ENCODE assay signal across 8 mouse cellular contexts in genomic region chr11:88192595-88192994, GRCm38 (mm10). TPM values are rescaled to one million over a fixed set of nuclear protein-coding genes. Genes with fewer than 3 reads are reported as not detected.
DNase-seq lines count a peak whose midpoint lies in the region; ATAC-seq lines count a peak whose summit lies in the region.

No protein-coding gene starts in this region.

- peaks cover 28% of the 10 kb centered on the region for H3K27me3 ChIP-seq in hindbrain, embryonic 11.5 days (ENCODE audit: control insufficient read depth, insufficient read depth, low read length)
- peaks cover 35% of the 10 kb centered on the region for H3K27me3 ChIP-seq in hindbrain, embryonic 14.5 days (ENCODE audit: control insufficient read depth, insufficient read depth, low read length)
- peaks cover 25% of the 10 kb centered on the region for H3K27me3 ChIP-seq in limb, embryonic 11.5 days (ENCODE audit: control insufficient read depth, insufficient read depth, low read length)

- no peak overlapping the region for H3K27ac ChIP-seq in hindbrain, embryonic 11.5 days (ENCODE audit: low read depth, low read length)
- H3K27ac ChIP-seq in hindbrain, embryonic 14.5 days: no peak overlapping the region
- H3K27ac ChIP-seq in limb, embryonic 11.5 days (replicated peaks; ENCODE audit: low read depth, low read length): no peak overlapping the region

- DNase-seq in hindbrain, embryonic 11.5 days (ENCODE audit: low spot score): peak; percentile 43
- DNase-seq in hindbrain, embryonic 14.5 days (ENCODE audit: low spot score): no peak
- peak; percentile 45 for DNase-seq in CD4-positive helper T cell, adult 2 months (ENCODE audit: low read depth, low spot score)
- DNase-seq in R1 (ENCODE audit: low read depth, low spot score): peak; percentile 69
- no peak for DNase-seq in limb, embryonic 11.5 days (ENCODE audit: low spot score)
- DNase-seq in testis, postnatal 14 days (ENCODE audit: low spot score): no peak
- no peak for DNase-seq in layer of hippocampus, postnatal 36 days
- no peak for DNase-seq in cerebellum, adult 8-10 months

- H3K9me3 ChIP-seq in hindbrain, embryonic 11.5 days (ENCODE audit: control insufficient read depth, low read length): no peaks in the 10 kb centered on the region
- H3K9me3 ChIP-seq in hindbrain, embryonic 14.5 days (ENCODE audit: control insufficient read depth, low read length): no peaks in the 10 kb centered on the region
- no peaks in the 10 kb centered on the region for H3K9me3 ChIP-seq in limb, embryonic 11.5 days (ENCODE audit: control insufficient read depth, low read length)

- peaks cover 2% of the 10 kb centered on the region; the same call in 1 of the 2 replicates for H3K4me1 ChIP-seq in hindbrain, embryonic 11.5 days (replicated peaks; ENCODE audit: control insufficient read depth, insufficient read depth, low read length)
- peaks cover 18% of the 10 kb centered on the region for H3K4me1 ChIP-seq in hindbrain, embryonic 14.5 days (replicated peaks; ENCODE audit: control insufficient read depth, insufficient read depth, low read length)
- H3K4me1 ChIP-seq in limb, embryonic 11.5 days (ENCODE audit: control insufficient read depth, insufficient read depth, low read length): peaks cover 20% of the 10 kb centered on the region

- no peak for ATAC-seq in hindbrain, embryonic 11.5 days (ENCODE audit: low FRiP score)
- no peak for ATAC-seq in hindbrain, embryonic 14.5 days (ENCODE audit: low FRiP score)
- ATAC-seq in limb, embryonic 11.5 days (ENCODE audit: insufficient number of reproducible peaks, low FRiP score, low TSS enrichment, low read depth): 0 out of 2 replicates have a peak, but pooled peaks have one; percentile 13

- H3K4me3 ChIP-seq in hindbrain, embryonic 11.5 days (ENCODE audit: low read depth, low read length): no peak overlapping the region
- H3K4me3 ChIP-seq in hindbrain, embryonic 14.5 days (replicated peaks; ENCODE audit: low read length): no peak overlapping the region
- no peak overlapping the region for H3K4me3 ChIP-seq in limb, embryonic 11.5 days (ENCODE audit: low read depth, low read length)

- no peaks in the 10 kb centered on the region for H3K36me3 ChIP-seq in hindbrain, embryonic 11.5 days (ENCODE audit: control insufficient read depth, insufficient read depth, low read length)
- no peaks in the 10 kb centered on the region for H3K36me3 ChIP-seq in hindbrain, embryonic 14.5 days (replicated peaks; ENCODE audit: control insufficient read depth, insufficient read depth)
- H3K36me3 ChIP-seq in limb, embryonic 11.5 days (ENCODE audit: control insufficient read depth, insufficient read depth, low read length): no peaks in the 10 kb centered on the region

- WGBS in hindbrain, embryonic 11.5 days: 4% methylated on average over 4 of the region's 4 CpGs
- 21% methylated on average over 4 of the region's 4 CpGs for WGBS in hindbrain, embryonic 14.5 days
- WGBS in limb, embryonic 11.5 days: 6% methylated on average over 4 of the region's 4 CpGs

- no peak overlapping the region for H3K9ac ChIP-seq in hindbrain, embryonic 11.5 days (ENCODE audit: low read depth, low read length)
- no peak overlapping the region for H3K9ac ChIP-seq in hindbrain, embryonic 14.5 days
- no peak overlapping the region for H3K9ac ChIP-seq in limb, embryonic 11.5 days (ENCODE audit: low read length)

- no peak overlapping the region for H3K4me2 ChIP-seq in hindbrain, embryonic 11.5 days (replicated peaks; ENCODE audit: low read depth, low read length)
- H3K4me2 ChIP-seq in hindbrain, embryonic 14.5 days (replicated peaks): no peak overlapping the region
- H3K4me2 ChIP-seq in limb, embryonic 11.5 days (ENCODE audit: low read depth, severe bottlenecking): no peak overlapping the region

RNA-seq across cellular contexts. Expression of gene Mrps23, which starts 11.6 kb away (rescaled TPM):
- 83.2 and 84.5 TPM in 2 replicates for polyA plus RNA-seq in hindbrain, embryonic 11.5 days (2014; fragmentation: Nextera tagmentation; extraction: Ambion mirVana)
- 67.8 and 68.7 TPM in 2 replicates for polyA plus RNA-seq in hindbrain, embryonic 14.5 days (2014; fragmentation: Nextera tagmentation; extraction: Ambion mirVana)
- polyA plus RNA-seq in limb, embryonic 11.5 days (2014; fragmentation: Nextera tagmentation; extraction: Ambion mirVana): 59.3 and 60.4 TPM in 2 replicates
- total RNA-seq in layer of hippocampus, postnatal 36 days (2021): 10 to 100 TPM; 67.6 to 78.7 TPM

Comparison
In these comparisons a context has a peak if more than half of its experiments do, and no peak if none do; other contexts are left out.
1. DNase-seq: peak in hindbrain, embryonic 11.5 days (single experiment), CD4-positive helper T cell, adult 2 months (single experiment) and R1 (single experiment); none in hindbrain, embryonic 14.5 days (single experiment), limb, embryonic 11.5 days (single experiment), testis, postnatal 14 days (single experiment), layer of hippocampus, postnatal 36 days (0 of 2) and cerebellum, adult 8-10 months (single experiment).